Mouse (Mus musculus): ENCODE data around the gene Ccdc61. TPM values are rescaled to one million over a fixed set of nuclear protein-coding genes. Genes with fewer than 3 reads are reported as not detected.

Ccdc61 gene
- polyA plus RNA-seq (2012; rRNA removed) = 9.2 and 9.6 TPM in 2 replicates

DNA sequence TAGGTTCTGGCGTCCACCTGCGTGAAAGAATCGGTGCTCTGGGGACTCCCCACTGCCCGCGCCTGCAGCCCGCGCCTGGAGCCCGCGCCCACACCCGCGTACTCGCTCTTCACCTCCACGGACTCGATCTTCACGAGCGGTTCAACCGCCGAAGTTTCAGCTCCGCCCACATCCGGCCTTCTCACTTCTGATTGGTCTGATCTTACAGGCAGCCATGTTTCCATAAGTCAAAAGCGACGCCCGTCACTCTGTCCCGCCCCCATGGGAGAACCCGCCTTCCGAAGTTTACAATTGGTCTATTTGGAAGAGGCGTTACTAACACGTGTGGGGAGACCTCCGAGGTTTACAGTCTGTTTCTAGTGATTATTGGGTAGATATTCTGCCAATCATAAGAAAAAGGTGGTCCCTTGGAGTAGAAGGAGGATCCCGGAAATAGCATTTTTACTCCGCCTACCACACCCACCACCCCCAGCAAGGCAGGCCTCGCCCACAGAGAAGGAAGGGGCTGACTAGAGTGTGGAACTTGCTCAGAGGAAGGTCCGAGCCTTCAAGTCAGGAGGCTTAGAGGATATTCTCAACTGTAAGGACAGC lies at the start of gene Ccdc61:
TSS of gene Ccdc61 (minus strand) at position 175 of the 591 bp plus-strand sequence.

GRCm38 (mm10) chr7:18925162-18925938 lies 15.1 kb upstream of the Ccdc61 start, which contains the start of gene Nova2:
Gene Nova2 (plus strand): TSS chr7:18925888.

DNA sequence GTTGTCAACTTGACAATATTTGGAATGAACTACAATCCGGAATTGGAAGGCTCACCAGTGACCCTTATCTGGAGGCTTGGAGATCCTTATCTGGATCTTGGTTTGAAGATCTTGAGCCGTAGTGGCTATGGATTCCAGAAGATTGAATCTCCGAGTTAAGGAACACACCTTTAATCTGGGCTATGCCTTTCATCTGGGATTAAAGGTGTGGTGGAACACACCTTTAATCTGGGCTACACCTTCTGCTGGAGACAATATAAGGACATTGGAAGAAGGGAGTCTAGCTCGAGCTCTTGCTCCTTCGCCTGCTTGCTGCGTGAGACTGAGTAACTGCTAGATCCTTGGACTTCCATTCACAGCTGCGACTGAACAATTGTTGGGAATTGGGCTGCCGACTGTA lies 39.2 kb downstream of the Ccdc61 start, which contains the start of gene Pglyrp1:
TSS of gene Pglyrp1 (plus strand) at position 301 of the 400 bp plus-strand sequence.

Other genes starting within 250 kb of the Ccdc61 start
- gene Psg20, start 224.2 kb downstream of the Ccdc61 start, polyA plus RNA-seq (2012; rRNA removed) = not detected in 2 replicates
- gene Psg22, start 192.3 kb downstream of the Ccdc61 start, polyA plus RNA-seq (2012; rRNA removed) = 0.01 and 0.03 TPM in 2 replicates
- gene Psg19, start 111.9 kb downstream of the Ccdc61 start, polyA plus RNA-seq (2012; rRNA removed) = 0.02 TPM in 1 of 2 replicates, not detected in the other
- 0.02 and 0.06 TPM in 2 replicates for gene Psg17, start 88.8 kb downstream of the Ccdc61 start, polyA plus RNA-seq (2012; rRNA removed)
- 0.19 and 0.20 TPM in 2 replicates for gene Mill2, start 70.4 kb downstream of the Ccdc61 start, polyA plus RNA-seq (2012; rRNA removed)
- gene Pglyrp1, start 39.1 kb downstream of the Ccdc61 start, polyA plus RNA-seq (2012; rRNA removed) = 7.8 and 13.9 TPM in 2 replicates
- 0.10 and 0.13 TPM in 2 replicates for gene Nova2, start 15.5 kb upstream of the Ccdc61 start, polyA plus RNA-seq (2012; rRNA removed)
- not detected in 2 replicates for gene Nanos2, start 77.0 kb upstream of the Ccdc61 start, polyA plus RNA-seq (2012; rRNA removed)
- 0.16 and 0.21 TPM in 2 replicates for gene Mypop, start 80.8 kb upstream of the Ccdc61 start, polyA plus RNA-seq (2012; rRNA removed)
- 6.5 and 6.7 TPM in 2 replicates for gene Irf2bp1, start 93.6 kb upstream of the Ccdc61 start, polyA plus RNA-seq (2012; rRNA removed)
- 11.8 and 13.7 TPM in 2 replicates for gene Foxa3, start 113.1 kb upstream of the Ccdc61 start, polyA plus RNA-seq (2012; rRNA removed)
- gene Sympk, start 114.0 kb upstream of the Ccdc61 start, polyA plus RNA-seq (2012; rRNA removed) = 22.5 and 27.5 TPM in 2 replicates
- not detected in 2 replicates for gene Rsph6a, start 144.3 kb upstream of the Ccdc61 start, polyA plus RNA-seq (2012; rRNA removed)
- 15.6 and 16.4 TPM in 2 replicates for gene Dmwd, start 165.8 kb upstream of the Ccdc61 start, polyA plus RNA-seq (2012; rRNA removed)
- gene Dmpk, start 173.4 kb upstream of the Ccdc61 start, polyA plus RNA-seq (2012; rRNA removed) = 14.9 and 19.8 TPM in 2 replicates
- 2.7 and 2.9 TPM in 2 replicates for gene Six5, start 184.2 kb upstream of the Ccdc61 start, polyA plus RNA-seq (2012; rRNA removed)
- gene Gm4969, start 208.0 kb upstream of the Ccdc61 start, polyA plus RNA-seq (2012; rRNA removed) = 0.15 and 0.22 TPM in 2 replicates
- 2.0 and 2.3 TPM in 2 replicates for gene Fbxo46, start 209.4 kb upstream of the Ccdc61 start, polyA plus RNA-seq (2012; rRNA removed)
- 2.0 and 2.1 TPM in 2 replicates for gene Qpctl, start 238.9 kb upstream of the Ccdc61 start, polyA plus RNA-seq (2012; rRNA removed)
- gene Snrpd2, start 239.3 kb upstream of the Ccdc61 start, polyA plus RNA-seq (2012; rRNA removed) = 71.6 and 72.1 TPM in 2 replicates